Mouse (Mus musculus) ES-E14 (cell line): ENCODE data around the gene Gm15737. TPM values are rescaled to one million over a fixed set of nuclear protein-coding genes. Genes with fewer than 3 reads are reported as not detected.

ENCODE experiments used
- DNase-seq: peaks from one replicate; pipeline ENCODE4 v3.0.0-alpha.2; 2013; ENCODE audit warnings: low read depth, low spot score
- H3K27ac ChIP-seq: 2 replicates; pipeline ENCODE4 v1.5.1; 2012; ENCODE audit warnings: low read depth, mild to moderate bottlenecking, low read length, moderate library complexity, mixed read lengths; ENCODE audit not compliant: poor library complexity, insufficient read depth, severe bottlenecking
- H3K36me3 ChIP-seq: 2 replicates; pipeline ENCODE4 v1.6.1; 2012; ENCODE audit warnings: mild to moderate bottlenecking, low read length, moderate library complexity, mixed read lengths; ENCODE audit not compliant: control insufficient read depth, poor library complexity, insufficient read depth, severe bottlenecking
- H3K4me1 ChIP-seq, 2 experiments: fragments of 150-350 bp in 1 of 2; sonication (generic) in 1 of 2; 2 replicates each; pipeline ENCODE4 v1.6.1; 2012; ENCODE audit warnings: low read length in 2 of 2, mild to moderate bottlenecking in 1 of 2, mixed read lengths in 1 of 2; ENCODE audit not compliant: control insufficient read depth in 2 of 2, insufficient read depth in 2 of 2, poor library complexity in 1 of 2
- H3K4me3 ChIP-seq, 2 experiments: fragments of 150-350 bp in 1 of 2; sonication (generic) in 1 of 2; 2 replicates each; pipeline ENCODE4 v1.5.1; 2012; ENCODE audit warnings: low read length in 2 of 2, low read depth in 1 of 2, mild to moderate bottlenecking in 1 of 2, mixed read lengths in 1 of 2; ENCODE audit not compliant: insufficient read depth in 1 of 2, poor library complexity in 1 of 2, severe bottlenecking in 1 of 2
- H3K9ac ChIP-seq: 2 replicates; pipeline ENCODE4 v1.6.1; 2012; ENCODE audit warnings: low read depth, mild to moderate bottlenecking, low read length, mixed read lengths; ENCODE audit not compliant: poor library complexity, insufficient read depth, severe bottlenecking
- H3K9me3 ChIP-seq: fragments of 150-350 bp; sonication (generic); 2 replicates; pipeline ENCODE4 v1.6.1; 2012; ENCODE audit warnings: low read depth, mild to moderate bottlenecking, low read length; ENCODE audit not compliant: control insufficient read depth, insufficient read depth
- CHD2 ChIP-seq: IDR thresholded peaks from 2 replicates; pipeline ENCODE4 v1.6.1; 2014; ENCODE audit warnings: mild to moderate bottlenecking, low read depth, low read length, inconsistent platforms
- HCFC1 ChIP-seq: IDR thresholded peaks from 2 replicates; pipeline ENCODE4 v1.6.1; 2012; ENCODE audit warnings: low read length, inconsistent platforms, borderline replicate concordance; ENCODE audit not compliant: insufficient read depth
- MAFK ChIP-seq: IDR thresholded peaks from 2 replicates; pipeline ENCODE4 v1.6.1; 2014; ENCODE audit warnings: mild to moderate bottlenecking, low read depth, low read length, inconsistent platforms; ENCODE audit not compliant: insufficient read depth
- ZC3H11A ChIP-seq: IDR thresholded peaks from 2 replicates; pipeline ENCODE4 v1.6.1; 2012; ENCODE audit warnings: low read depth, mild to moderate bottlenecking, inconsistent platforms, low read length, borderline replicate concordance
- ZNF384 ChIP-seq: IDR thresholded peaks from 2 replicates; pipeline ENCODE4 v1.6.1; 2012; ENCODE audit warnings: low read depth, low read length, inconsistent platforms
- in situ Hi-C, 2 experiments: fragments of 600-800 bp; cut with MboI; formaldehyde crosslinking; loops; one replicate each; pipeline ENCODE4 v1.15.1; 2025; ENCODE audit warnings: low sequenced_read_pairs in 2 of 2, inconsistent platforms in 1 of 2; ENCODE audit not compliant: unreplicated experiment in 2 of 2
- total RNA-seq: library from RNA; depleted of rRNA; stranded (reverse); fragments of 300-350 nt; gene quantifications from 2 replicates; pipeline ENCODE4 v1.2.3, GENCODE M21; 2012

The Gm15737 gene
- total RNA-seq, 1 experiment, result 0.04 TPM

GRCm38 (mm10) chr6:92882446-92882845 is 13.3 kb downstream of the Gm15737 start:
- no peak for DNase-seq
- TF ChIP-seq MAFK, result no peak
- no peak for TF ChIP-seq ZNF384
- no peak for TF ChIP-seq ZC3H11A
- TF ChIP-seq CHD2, result no peak
- TF ChIP-seq HCFC1, result no peak
- Histone ChIP-seq H3K27ac (no peak overlapping the region), H3K9ac (no peak overlapping the region), H3K36me3 (no peaks in the 10 kb centered on the region), H3K9me3 (no peaks in the 10 kb centered on the region), H3K4me1 (no peaks in the 10 kb centered on the region), H3K4me3 (no peak overlapping the region)
- in situ Hi-C loops, result no loop called here

- no peak overlapping the region for H3K27ac ChIP-seq
- no peak overlapping the region for H3K4me3 ChIP-seq
- in situ Hi-C loops, result no loop called here
- no peak for DNase-seq
- H3K36me3 ChIP-seq, result no peaks in the 10 kb centered on the region
- H3K4me1 ChIP-seq, result no peaks in the 10 kb centered on the region
- no peak overlapping the region for H3K9ac ChIP-seq
- no peaks in the 10 kb centered on the region for H3K9me3 ChIP-seq
- TF ChIP-seq ZC3H11A (no peak), CHD2 (no peak), ZNF384 (no peak), HCFC1 (no peak), MAFK (no peak)
These were observed 14.2 kb downstream of the Gm15737 start for GRCm38 (mm10) chr6:92883131-92883900.

- Histone ChIP-seq H3K4me1 (peaks cover 0 to 2% of the 10 kb centered on the region in 2 experiments; a peak in 1 of 4 replicates), H3K9me3 (no peaks in the 10 kb centered on the region), H3K9ac (no peak overlapping the region), H3K4me3 (no peak overlapping the region), H3K27ac (no peak overlapping the region), H3K36me3 (no peaks in the 10 kb centered on the region; the same call in 1 of the 2 replicates)
- DNase-seq, result no peak
- in situ Hi-C loops, result no loop called here
- TF ChIP-seq MAFK (no peak), CHD2 (no peak), HCFC1 (no peak), ZNF384 (no peak), ZC3H11A (no peak)
These were observed 22.4 kb downstream of the Gm15737 start for GRCm38 (mm10) chr6:92891535-92891934.

GRCm38 (mm10) chr6:92904037-92904436 is 34.9 kb downstream of the Gm15737 start:
- in situ Hi-C loops, result no loop called here
- no peaks in the 10 kb centered on the region for H3K36me3 ChIP-seq
- no peaks in the 10 kb centered on the region for H3K4me1 ChIP-seq
- DNase-seq, result no peak
- H3K4me3 ChIP-seq, result no peak overlapping the region
- H3K9ac ChIP-seq, result no peak overlapping the region
- H3K9me3 ChIP-seq, result no peaks in the 10 kb centered on the region
- TF ChIP-seq CHD2 (no peak), ZNF384 (no peak), MAFK (no peak), HCFC1 (no peak), ZC3H11A (no peak)
- H3K27ac ChIP-seq, result no peak overlapping the region
